In the genomic region with DNA sequence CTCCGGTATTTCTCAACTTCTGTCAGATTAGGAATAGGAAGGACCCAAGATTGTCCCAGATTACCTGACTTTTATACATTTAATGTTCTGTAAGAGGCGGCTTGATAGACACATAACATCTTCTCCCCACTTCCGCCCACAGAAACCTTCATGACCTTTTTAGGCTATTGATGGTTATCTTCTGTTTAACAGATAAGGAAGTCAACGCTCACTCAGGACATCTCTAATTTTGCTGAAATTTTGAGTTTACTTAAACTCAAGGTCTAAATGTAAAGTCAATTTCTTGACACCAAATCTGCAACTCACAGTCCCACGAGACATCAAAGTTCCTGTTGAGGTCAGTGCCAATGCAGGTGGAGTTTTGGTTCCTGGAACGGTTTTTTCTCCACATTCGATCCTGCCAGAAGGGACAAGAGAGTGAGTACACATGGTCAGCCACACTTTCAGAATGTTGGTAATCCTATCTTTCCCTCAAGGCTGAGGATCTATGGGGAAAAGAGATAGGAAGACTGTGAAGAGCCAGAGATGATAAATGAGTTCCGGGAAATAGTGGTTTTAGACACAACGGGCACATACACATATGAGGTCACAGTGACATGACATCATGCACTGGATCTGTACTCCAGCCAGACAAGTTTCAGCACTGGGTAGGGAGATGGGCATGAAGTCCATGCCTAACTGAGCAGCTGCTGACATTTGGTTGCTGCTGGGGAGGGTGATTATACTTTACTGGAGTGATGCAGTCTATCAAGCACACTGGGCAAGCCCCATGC, we compare ENCODE assay signal across 24 mouse cellular contexts. TPM values are rescaled to one million over a fixed set of nuclear protein-coding genes. Genes with fewer than 3 reads are reported as not detected.
DNase-seq lines count a peak whose midpoint lies in the region; ATAC-seq lines count a peak whose summit lies in the region.
"Had no signal": no experiment of that assay in that cellular context is flagged by ENCODE, and none has a peak within 500 bp of the region (broad histone marks: within the 10 kb centered on the region; RNA-seq: fewer than 3 reads in every experiment).

No protein-coding gene starts in this region.

- peak; percentile 52 for ATAC-seq in granulocyte monocyte progenitor cell, adult 5-6 weeks (replicated peaks; ENCODE audit: poor library complexity, severe bottlenecking)
- ATAC-seq in monocyte, adult 5-6 weeks (replicated peaks; ENCODE audit: insufficient number of reproducible peaks, low FRiP score, low TSS enrichment, poor library complexity, severe bottlenecking), result 0 out of 2 replicates have a peak, but pooled peaks have one; percentile 50
- ATAC-seq: forebrain, postnatal 0 days; intestine, embryonic 16.5 days; liver, embryonic 12.5 days; midbrain, embryonic 15.5 days had no signal

- peak; percentile 5 for DNase-seq in thymus, postnatal 14 days
- DNase-seq in thymus, postnatal 4 days, result no peak
- no peak for DNase-seq in frontal cortex, postnatal 36 days (ENCODE audit: low spot score in 2 of 2)
- DNase-seq in layer of hippocampus, postnatal 25 days (ENCODE audit: extremely low spot score in 1 of 2, low spot score in 1 of 2), result no peak
- no peak for DNase-seq in right cerebral cortex, adult 18-20 months
- DNase-seq: adrenal gland, postnatal 25 days; cerebellum, adult 9-11 months; forebrain, postnatal 0 days; gastrocnemius, postnatal 36 days; kidney, adult 9 months; kidney, postnatal 25 days; lung, adult 2 months; lung, postnatal 14 days; right cerebral cortex, postnatal 14 days; thymus, postnatal 36 days had no signal

RNA-seq across cellular contexts. Expression of a gene that starts 18.9 kb away (rescaled TPM):
- total RNA-seq in granulocyte monocyte progenitor cell, adult 5-6 weeks (2014; fragmentation: Nextera tagmentation), result 74.5 and 86.9 TPM in 2 replicates
- 89.5 and 112 TPM in 2 replicates for total RNA-seq in granulocyte monocyte progenitor cell, adult 5-6 weeks (2017)
- total RNA-seq in monocyte, adult 5-6 weeks (2017), result 7.3 to 28.7 TPM (median 27.7 TPM) in 3 replicates
- total RNA-seq in layer of hippocampus, postnatal 25 days (2021), result 1 to 10 TPM in 1 of 2 experiments, not detected in 1; 1.2 TPM
- total RNA-seq: left cerebral cortex, adult 18-20 months; left cerebral cortex, postnatal 25 days had no signal

RNA-seq across cellular contexts. Expression of a gene that starts 52.4 kb away (rescaled TPM):
- total RNA-seq in granulocyte monocyte progenitor cell, adult 5-6 weeks (2014; fragmentation: Nextera tagmentation), result not detected in 2 replicates
- not detected in 2 replicates for total RNA-seq in granulocyte monocyte progenitor cell, adult 5-6 weeks (2017)
- not detected in 3 replicates for total RNA-seq in monocyte, adult 5-6 weeks (2017)
- not detected for total RNA-seq in layer of hippocampus, postnatal 25 days (2021)
- total RNA-seq: gastrocnemius, postnatal 36 days; heart, adult 8-10 months; heart, postnatal 25 days had no signal
